Mouse (Mus musculus) liver, embryonic 14.5 days (tissue): ENCODE measurements around the gene Sh3pxd2a.

Source experiments
- CTCF ChIP-seq: IDR thresholded peaks from 2 replicates; pipeline ENCODE4 v1.5.1; 2016; ENCODE audit warnings: antibody characterized with exemption, low read depth, control low read depth
- EP300 ChIP-seq: IDR thresholded peaks from 2 replicates; pipeline ENCODE4 v1.6.1; 2016; ENCODE audit warnings: antibody characterized with exemption, low read depth

DNA sequence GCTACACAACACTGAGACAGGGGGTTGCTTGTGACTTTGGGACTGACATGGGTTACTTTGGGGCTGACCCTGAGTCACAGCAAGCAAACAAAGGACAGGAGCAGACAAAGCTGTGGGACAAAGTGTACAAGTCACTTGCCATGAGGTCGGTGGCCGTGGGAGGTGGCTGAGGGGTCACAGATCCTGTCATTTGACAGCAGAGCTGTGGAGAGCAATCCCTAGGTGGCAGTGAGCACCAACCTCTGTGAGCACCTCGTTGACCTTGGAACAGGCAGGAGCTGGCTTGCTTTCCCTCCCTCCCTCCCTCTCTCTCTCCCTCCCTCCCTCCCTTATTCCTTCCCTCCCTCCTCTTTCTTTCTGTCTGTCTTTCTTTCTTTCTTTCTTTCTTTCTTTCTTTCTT lies 95.2 kb downstream of the Sh3pxd2a start:
- TF ChIP-seq CTCF (0 out of 2 replicates have a peak, but pooled peaks have one; percentile 15), EP300 (no peak)
